Mouse (Mus musculus): ENCODE measurements around the gene Pyy. TPM values are rescaled to one million over a fixed set of nuclear protein-coding genes. Genes with fewer than 3 reads are reported as not detected.

Gene Pyy
- total RNA-seq, 2 experiments from 2014 or later, result not detected

Other genes with a start within 250 kb of the Pyy start
- not detected in 2 replicates for gene Meox1, start 213.5 kb downstream of the Pyy start, total RNA-seq (2015)
- gene Meox1, start 213.5 kb downstream of the Pyy start, total RNA-seq (2017), result 0.15 TPM in 1 of 2 replicates, not detected in the other
- not detected in 2 replicates for gene Sost, start 140.8 kb downstream of the Pyy start, total RNA-seq (2015)
- not detected in 2 replicates for gene Sost, start 140.8 kb downstream of the Pyy start, total RNA-seq (2017)
- gene Cfap97d1, start 123.6 kb downstream of the Pyy start, total RNA-seq (2015), result not detected in 2 replicates
- not detected in 2 replicates for gene Cfap97d1, start 123.6 kb downstream of the Pyy start, total RNA-seq (2017)
- 24.9 and 30.3 TPM in 2 replicates for gene Dusp3, start 120.8 kb downstream of the Pyy start, total RNA-seq (2015)
- 21.9 and 25.2 TPM in 2 replicates for gene Dusp3, start 120.8 kb downstream of the Pyy start, total RNA-seq (2017)
- not detected in 2 replicates for gene Mpp3, start 79.4 kb downstream of the Pyy start, total RNA-seq (2015)
- not detected in 2 replicates for gene Mpp3, start 79.4 kb downstream of the Pyy start, total RNA-seq (2017)
- 56.1 and 63.1 TPM in 2 replicates for gene Cd300lg, start 66.3 kb downstream of the Pyy start, total RNA-seq (2015)
- 37.9 and 40.4 TPM in 2 replicates for gene Cd300lg, start 66.3 kb downstream of the Pyy start, total RNA-seq (2017)
- gene Mpp2, start 19.3 kb downstream of the Pyy start, total RNA-seq (2015), result 0.02 and 0.57 TPM in 2 replicates
- gene Mpp2, start 19.3 kb downstream of the Pyy start, total RNA-seq (2017), result 0.11 TPM in 1 of 2 replicates, not detected in the other
- gene Ppy, start 6.5 kb downstream of the Pyy start, total RNA-seq (2015), result not detected in 2 replicates
- gene Ppy, start 6.5 kb downstream of the Pyy start, total RNA-seq (2017), result not detected in 2 replicates
- not detected in 2 replicates for gene Nags, start 37.7 kb upstream of the Pyy start, total RNA-seq (2015)
- gene Nags, start 37.7 kb upstream of the Pyy start, total RNA-seq (2017), result not detected in 2 replicates
- gene Tmem101, start 48.6 kb upstream of the Pyy start, total RNA-seq (2015), result 7.9 and 8.4 TPM in 2 replicates
- 12.5 and 16.3 TPM in 2 replicates for gene Tmem101, start 48.6 kb upstream of the Pyy start, total RNA-seq (2017)
- 81.3 and 83.9 TPM in 2 replicates for gene Lsm12, start 77.5 kb upstream of the Pyy start, total RNA-seq (2015)
- gene Lsm12, start 77.5 kb upstream of the Pyy start, total RNA-seq (2017), result 43.0 and 46.5 TPM in 2 replicates
- gene G6pc3, start 81.8 kb upstream of the Pyy start, total RNA-seq (2015), result 23.4 and 23.8 TPM in 2 replicates
- 14.7 and 19.1 TPM in 2 replicates for gene G6pc3, start 81.8 kb upstream of the Pyy start, total RNA-seq (2017)
- 35.0 and 47.6 TPM in 2 replicates for gene Hdac5, start 122.3 kb upstream of the Pyy start, total RNA-seq (2015)
- 36.2 and 36.5 TPM in 2 replicates for gene Hdac5, start 122.3 kb upstream of the Pyy start, total RNA-seq (2017)
- 8.7 and 12.8 TPM in 2 replicates for gene BC030867, start 141.1 kb upstream of the Pyy start, total RNA-seq (2015)
- 4.6 and 5.0 TPM in 2 replicates for gene BC030867, start 141.1 kb upstream of the Pyy start, total RNA-seq (2017)
- gene Asb16, start 160.9 kb upstream of the Pyy start, total RNA-seq (2015), result 0.04 TPM in 1 of 2 replicates, not detected in the other
- not detected in 2 replicates for gene Asb16, start 160.9 kb upstream of the Pyy start, total RNA-seq (2017)
- 20.8 and 22.0 TPM in 2 replicates for gene Tmub2, start 177.1 kb upstream of the Pyy start, total RNA-seq (2015)
- 27.0 and 27.5 TPM in 2 replicates for gene Tmub2, start 177.1 kb upstream of the Pyy start, total RNA-seq (2017)
- 24.9 and 26.9 TPM in 2 replicates for gene Atxn7l3, start 188.8 kb upstream of the Pyy start, total RNA-seq (2015)
- 25.5 and 25.7 TPM in 2 replicates for gene Atxn7l3, start 188.8 kb upstream of the Pyy start, total RNA-seq (2017)
- 19.6 and 22.4 TPM in 2 replicates for gene Ubtf, start 211.9 kb upstream of the Pyy start, total RNA-seq (2015)
- 82.8 and 90.2 TPM in 2 replicates for gene Ubtf, start 211.9 kb upstream of the Pyy start, total RNA-seq (2017)